Mouse (Mus musculus): ENCODE data around the gene Map3k6.

Gene Map3k6

DNA sequence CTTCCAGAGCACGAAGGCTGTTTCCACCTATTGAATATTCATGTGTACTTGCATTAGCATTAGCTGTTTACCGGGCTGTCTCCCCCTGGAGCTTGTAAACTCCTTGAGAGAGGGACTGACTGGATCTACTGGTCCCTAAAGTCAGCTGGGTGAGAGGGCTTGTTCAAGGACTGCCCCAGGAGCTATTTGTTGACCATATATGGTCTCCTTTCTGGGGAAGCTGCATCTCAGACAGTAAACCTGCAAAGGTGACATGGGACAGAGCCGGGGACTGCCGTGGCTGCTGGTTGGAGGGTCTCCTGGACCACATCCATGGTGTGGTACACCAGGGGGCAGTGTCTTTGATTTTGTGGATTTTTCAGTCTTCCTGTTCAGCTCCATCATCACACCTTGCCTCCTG lies 42.0 kb downstream of the Map3k6 start:
- DNase-seq (ENCODE audit: low spot score in 2 of 2), result no peak

DNA sequence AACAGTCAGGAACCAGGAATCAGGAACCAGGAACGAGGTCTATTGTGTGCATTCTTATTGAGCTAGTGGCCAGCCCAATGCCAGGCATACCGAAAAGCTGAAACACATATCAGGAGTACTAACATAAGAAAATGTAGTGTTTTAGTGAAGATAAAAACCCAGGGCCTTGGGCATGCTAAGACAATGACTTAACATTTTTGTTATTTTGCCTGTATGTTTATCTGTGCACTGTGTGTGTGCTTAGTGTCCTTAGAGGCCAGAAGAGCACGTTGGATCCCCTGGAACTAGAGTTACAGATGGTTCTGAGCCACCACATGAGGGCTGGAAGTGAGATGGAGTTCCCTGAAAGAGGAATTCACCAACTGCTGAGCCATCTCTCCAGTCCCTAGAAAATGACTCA lies 44.7 kb downstream of the Map3k6 start:
- no peak for DNase-seq (ENCODE audit: low spot score in 2 of 2)

DNA sequence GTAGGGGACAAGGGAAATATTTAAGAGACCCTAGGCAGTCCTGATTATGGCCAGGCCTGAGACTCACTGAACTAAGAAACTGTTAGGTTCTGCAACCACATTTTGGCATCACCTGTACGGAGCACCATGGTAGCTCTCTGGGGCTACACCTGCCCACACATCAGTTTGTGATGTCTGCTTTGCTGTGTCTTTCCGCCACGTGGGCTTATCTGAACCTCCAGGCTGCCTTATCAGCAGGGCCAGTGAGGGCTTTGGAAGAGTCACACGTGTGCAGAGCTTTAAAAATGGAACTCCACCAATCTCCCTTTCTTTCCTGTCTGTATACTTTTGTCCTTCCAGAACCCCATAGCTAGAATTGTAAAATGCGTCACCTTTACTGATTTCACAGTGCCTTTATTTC lies 45.3 kb downstream of the Map3k6 start:
- DNase-seq (ENCODE audit: low spot score in 2 of 2), result peak; percentile 75 to 77

DNA sequence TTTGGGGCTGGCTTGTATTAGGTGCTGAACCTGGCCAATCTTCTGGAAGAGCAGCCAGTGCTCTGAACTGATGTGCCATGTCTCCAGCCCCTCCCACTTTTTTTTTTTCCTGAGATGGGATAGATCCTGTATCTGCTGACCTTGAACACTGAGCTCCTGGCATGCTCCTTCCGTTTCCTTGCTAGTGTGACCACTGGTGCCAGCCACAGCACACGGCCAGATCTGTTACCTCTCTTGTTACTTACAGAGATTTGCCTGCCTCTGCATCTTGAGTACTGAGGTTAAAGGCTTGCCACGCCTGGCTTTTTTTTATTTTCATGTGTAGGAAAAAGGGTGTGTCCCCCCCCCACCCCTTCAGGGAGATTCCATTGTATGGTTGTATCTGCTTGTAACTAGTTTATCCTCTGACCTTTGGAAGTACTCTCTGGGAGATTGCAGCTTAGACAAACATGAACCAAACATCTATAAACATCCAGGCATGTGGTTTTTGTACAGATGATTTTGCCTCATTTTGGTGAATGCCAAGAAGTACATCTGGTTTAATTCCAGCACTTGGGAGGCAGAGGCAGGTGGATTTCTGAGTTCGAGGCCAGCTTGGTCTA lies 46.0 kb downstream of the Map3k6 start:
- DNase-seq (ENCODE audit: low spot score in 2 of 2), result no peak

DNA sequence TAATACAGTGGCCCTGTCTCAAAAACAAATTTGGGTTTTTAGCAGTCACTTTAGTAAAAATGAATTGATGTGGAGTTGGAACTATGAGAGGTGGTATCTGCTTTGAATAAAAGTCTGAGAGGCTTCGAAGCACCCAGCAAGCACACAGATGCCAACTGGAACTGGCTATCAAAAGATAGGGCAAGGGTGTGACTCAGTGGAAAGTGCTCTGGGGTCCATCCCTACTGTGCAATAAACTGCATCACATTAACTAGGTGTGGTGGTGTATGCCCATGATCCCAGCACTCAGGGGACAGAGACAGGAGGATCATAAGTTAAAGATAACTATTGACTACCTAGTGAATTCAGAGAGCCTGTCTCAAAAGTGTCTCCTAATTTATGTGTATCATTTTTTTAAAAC lies 50.6 kb downstream of the Map3k6 start:
- DNase-seq (ENCODE audit: low spot score in 2 of 2), result no peak

DNA sequence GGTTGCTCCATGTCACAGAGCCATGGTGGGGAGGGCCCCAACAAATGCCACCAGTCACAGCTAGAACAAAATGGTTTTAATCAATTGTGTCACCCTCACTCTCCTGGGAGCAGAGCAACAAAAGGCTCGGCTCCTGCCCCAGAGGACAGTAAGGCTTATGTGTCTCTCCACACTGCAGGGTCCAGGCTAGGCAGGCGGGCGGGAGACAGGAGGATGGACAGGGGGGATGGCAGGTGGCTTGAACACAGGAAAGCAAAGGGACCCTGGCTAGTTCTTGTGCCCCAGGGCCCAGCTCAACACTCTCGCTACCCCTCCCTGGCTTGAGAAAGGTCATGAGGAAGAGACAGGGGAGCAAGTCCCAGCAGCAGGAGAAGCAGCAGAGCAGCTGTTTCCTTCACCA lies 51.8 kb downstream of the Map3k6 start:
- DNase-seq (ENCODE audit: low spot score in 2 of 2), result no peak

DNA sequence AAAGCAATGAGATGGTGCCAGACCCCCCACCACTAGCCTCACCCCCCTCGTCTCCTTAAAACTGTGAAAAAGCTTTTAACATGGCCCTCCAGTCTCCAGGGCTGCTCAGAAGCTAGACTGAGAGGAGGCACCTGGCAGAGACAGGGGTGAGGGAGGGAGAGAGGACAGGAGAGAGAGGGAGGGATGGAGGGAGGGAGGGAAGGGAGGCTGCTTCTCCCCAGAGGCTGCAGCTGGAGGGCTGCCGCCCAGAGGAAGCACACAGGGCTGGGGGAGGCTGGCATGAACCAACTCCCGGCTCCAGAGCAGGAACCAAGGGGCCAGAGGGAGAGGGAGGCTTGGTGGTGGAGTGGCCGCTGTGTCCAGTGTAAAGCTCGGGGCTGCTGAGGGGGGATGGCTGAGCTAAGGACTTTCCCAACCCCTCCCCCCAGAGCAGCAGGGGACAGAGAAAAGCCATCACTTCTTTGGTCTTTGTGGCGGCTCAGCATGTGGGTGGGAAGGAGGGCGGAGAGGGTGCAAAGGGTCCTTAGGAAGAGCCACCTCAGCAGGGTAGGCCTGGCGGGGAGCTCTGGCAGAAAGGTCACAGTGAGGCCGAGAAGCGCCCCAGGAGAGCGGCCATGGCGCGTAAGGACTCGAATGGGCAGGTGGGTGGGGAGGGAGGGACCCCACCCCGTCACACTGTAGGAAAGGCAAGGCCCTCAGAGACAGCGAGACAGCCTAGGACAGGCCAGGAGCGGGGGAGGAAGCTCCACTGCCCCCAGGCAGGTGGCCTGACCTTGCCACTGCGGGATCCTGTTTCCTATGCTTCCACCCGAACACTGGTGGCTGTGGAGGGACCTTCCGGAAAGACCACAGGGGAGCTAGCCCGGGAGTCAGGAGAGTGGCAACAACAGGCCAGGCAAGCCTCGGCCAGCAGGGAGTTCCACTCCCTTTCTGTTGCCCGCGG lies 52.6 kb downstream of the Map3k6 start:
- DNase-seq (ENCODE audit: low spot score in 2 of 2), result no peak

DNA sequence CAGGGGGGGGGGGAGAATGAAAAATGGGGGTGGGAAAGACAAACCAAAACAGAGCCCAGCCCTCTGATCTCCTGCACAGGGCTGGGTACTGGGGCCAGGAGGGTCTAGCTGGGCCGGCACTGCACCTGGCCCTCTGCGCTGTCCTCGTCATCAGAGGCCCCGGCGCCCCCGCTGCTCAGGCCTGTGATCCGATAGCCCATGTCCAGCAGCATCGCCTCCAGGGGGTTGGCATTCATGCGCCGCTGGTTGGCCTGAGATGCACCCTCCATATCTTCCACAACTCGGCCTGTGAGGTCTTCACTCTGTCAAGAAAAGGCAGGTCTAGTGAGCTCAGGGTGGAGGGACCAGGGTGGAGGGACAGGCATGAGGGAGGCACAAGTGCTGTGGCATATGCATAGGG lies 53.5 kb downstream of the Map3k6 start:
- no peak for DNase-seq (ENCODE audit: low spot score in 2 of 2)

DNA sequence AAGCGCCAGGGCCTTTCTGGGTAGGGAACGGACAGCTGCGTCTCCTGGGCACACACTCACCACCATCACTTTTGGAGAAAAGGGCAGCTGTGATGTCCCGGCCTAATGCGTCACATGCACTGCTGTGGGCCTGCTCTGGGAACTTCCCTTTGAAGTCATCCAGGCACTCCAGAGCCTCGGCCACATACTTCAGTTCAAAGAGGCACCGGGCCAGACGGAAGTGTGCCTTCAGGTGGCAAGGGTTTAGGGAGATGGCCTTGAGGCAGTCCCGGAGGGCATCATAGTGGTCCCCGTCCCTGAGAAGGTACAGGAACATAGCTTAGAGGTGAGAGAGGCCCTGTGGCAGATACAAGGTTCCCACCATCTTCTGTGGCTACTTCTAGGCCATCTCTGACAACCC lies 56.7 kb downstream of the Map3k6 start:
- no peak for DNase-seq (ENCODE audit: low spot score in 2 of 2)

DNA sequence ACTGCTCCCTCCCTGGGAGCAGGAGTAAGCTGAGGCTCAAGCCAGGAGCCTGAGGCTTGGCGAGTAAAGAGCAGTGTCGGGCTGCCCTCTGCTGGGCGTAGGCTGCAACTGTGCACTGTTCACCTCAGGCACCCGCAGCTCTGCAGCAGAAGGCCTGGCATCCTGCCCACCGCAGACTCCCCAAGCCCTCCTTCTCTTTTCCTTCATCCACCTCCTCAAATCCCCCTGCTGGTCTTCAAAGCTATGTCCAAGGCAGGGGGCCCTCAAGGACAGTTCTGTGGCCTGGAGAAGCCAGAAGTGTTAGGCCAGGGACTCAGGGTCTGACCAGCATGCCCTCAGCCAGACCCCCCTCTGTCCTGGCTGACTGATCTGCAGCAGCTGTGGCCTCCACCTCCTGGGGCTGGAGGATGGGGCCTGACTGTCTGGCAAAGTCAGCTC lies 57.2 kb downstream of the Map3k6 start:
- DNase-seq (ENCODE audit: low spot score in 2 of 2), result peak; percentile 74 to 88

DNA sequence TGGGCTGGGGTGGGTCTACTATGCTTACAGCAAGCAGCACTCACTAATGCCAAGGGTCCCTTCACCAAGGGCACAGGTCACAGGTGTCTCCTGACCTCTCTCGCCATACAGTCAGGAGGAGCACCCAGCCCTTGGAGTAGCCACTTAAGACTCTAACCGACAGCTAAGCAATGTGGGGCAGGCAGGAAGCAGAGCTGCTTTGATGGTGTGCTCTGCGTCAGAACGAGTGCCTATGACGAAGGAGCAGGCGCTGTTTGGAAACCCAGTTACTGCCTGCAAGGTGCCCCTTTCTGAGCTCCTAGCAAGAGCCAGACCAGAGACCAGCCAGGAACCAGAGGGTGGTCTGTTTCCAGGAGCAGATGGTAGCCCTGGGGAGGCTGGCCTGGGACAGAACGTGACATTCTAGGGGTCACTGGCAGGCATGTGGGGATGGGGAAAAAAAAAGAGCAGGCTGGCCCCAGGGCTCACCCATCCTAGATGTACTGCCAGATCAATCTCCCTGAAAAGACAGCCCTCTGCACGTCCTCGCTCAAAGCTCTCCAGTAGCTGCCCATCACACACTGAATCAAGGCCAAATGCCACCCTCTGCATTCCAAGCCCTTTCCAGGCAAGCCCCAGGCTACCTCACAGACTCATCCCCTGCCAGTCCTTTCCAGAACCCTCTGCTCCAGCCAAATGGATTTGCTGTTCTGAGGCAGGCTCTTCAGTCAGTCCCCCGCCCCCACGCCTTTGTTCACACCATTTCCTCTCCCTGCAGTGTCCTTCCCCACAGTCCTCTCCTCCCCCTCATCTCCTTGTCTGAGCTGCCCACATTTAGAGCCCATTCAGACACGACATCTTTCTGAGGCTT lies 58.1 kb downstream of the Map3k6 start:
- no peak for DNase-seq (ENCODE audit: low spot score in 2 of 2)

DNA sequence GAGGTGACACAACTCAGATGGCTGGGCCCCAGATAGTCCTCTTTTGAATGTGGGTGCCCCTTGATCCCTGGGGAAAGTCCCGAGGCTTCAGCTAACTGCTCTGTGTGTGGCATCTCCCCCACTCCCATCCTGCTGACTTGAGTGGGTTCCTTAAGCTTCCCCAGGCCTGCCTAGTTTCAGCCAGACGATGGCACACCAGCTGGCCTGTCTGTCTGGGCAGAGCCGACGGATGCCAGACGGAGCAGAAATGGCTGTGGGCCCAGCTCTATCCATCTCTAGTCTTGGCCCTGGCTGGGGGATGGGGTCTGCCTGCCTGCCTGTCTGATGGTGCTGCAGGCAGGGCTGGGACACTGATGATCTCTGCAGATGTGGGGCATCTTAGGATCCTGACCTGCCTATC lies 59.1 kb downstream of the Map3k6 start:
- DNase-seq (ENCODE audit: low spot score in 2 of 2), result no peak

DNA sequence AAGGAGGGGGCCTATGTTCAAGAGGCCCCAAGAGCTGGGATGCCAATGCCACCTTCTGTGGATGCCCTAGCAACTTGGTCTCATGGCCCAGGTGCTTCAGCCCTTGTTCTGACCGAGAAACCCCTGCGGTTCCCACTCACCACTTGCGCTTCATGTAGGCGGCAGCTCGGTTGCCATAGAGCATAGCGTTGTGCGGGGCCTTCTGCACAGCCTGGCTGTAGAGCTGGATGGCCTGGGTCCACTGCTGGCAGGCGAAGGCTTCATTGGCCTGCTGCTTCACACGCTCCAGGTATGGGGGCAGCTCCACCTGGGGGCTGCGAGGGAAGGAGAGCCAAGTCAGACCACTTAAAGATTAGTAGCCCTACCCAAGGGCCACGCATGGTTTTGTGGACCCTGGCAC lies 59.8 kb downstream of the Map3k6 start:
- DNase-seq (ENCODE audit: low spot score in 2 of 2), result no peak

DNA sequence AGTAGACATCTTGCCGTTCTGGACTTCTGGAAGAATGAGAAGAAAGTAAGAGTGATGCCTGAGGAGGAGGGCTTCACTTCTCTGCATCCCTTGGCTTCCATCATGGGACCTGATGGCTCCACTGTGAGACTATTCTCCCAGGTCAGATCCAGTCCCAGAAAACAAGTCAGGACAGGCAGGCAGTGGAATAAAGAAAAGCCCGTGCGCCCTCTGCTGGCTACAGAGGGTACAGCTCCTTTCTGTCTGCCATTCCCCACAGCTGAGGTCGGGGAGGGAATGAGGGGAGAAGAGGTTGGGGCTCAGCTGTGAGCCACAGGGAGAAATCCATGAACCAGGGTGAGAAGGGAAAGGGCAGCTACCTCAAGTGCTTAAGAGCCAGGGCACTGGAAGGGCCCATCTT lies 61.2 kb downstream of the Map3k6 start:
- DNase-seq (ENCODE audit: low spot score in 2 of 2), result peak; percentile 64 to 89

All from spleen, postnatal 4 days (tissue).